Mouse (Mus musculus): ENCODE results near the gene Tnrc6b. TPM values are rescaled to one million over a fixed set of nuclear protein-coding genes. Genes with fewer than 3 reads are reported as not detected.

The Tnrc6b gene
- polyA plus RNA-seq, 1 experiment, result 9.4 TPM

- H3K36me3 ChIP-seq (ENCODE audit: control insufficient read depth, insufficient read depth), result peaks cover 44% of the 10 kb centered on the region
- H3K4me3 ChIP-seq (ENCODE audit: insufficient read depth, poor library complexity, severe bottlenecking), result no peak overlapping the region
- no peak overlapping the region for H3ac ChIP-seq (ENCODE audit: control insufficient read depth, insufficient read length, low read depth)
- no peak for TF ChIP-seq FOSL1 (IDR thresholded peaks at IDR 0.05; ENCODE audit: insufficient read depth, low read length, poor library complexity, severe bottlenecking)
- no peak for TF ChIP-seq CTCF (IDR thresholded peaks at IDR 0.05; ENCODE audit: control insufficient read depth, insufficient read depth, insufficient read length)
- no peak for TF ChIP-seq USF1 (IDR thresholded peaks at IDR 0.05; ENCODE audit: low read depth)
- no peak for TF ChIP-seq MYOD1 (IDR thresholded peaks at IDR 0.05; ENCODE audit: control insufficient read depth, insufficient read length, low read depth)
- TF ChIP-seq MYOG (IDR thresholded peaks at IDR 0.05; ENCODE audit: control insufficient read depth, extremely low read depth, insufficient read length), result no peak
- TF ChIP-seq MAX (IDR thresholded peaks at IDR 0.05), result no peak
- TF ChIP-seq CEBPB (IDR thresholded peaks at IDR 0.05; ENCODE audit: low read depth), result no peak
- H3K79me2 ChIP-seq (ENCODE audit: control insufficient read depth, insufficient read depth), result no peaks in the 10 kb centered on the region
- no peaks in the 10 kb centered on the region for H3K27me3 ChIP-seq (ENCODE audit: control insufficient read depth, insufficient read depth, insufficient read length)
- H3K79me3 ChIP-seq (ENCODE audit: low read depth), result no peaks in the 10 kb centered on the region
These were observed 201.1 kb downstream of the Tnrc6b start for GRCm38 (mm10) chr15:80912175-80912574.

- TF ChIP-seq MAX (IDR thresholded peaks at IDR 0.05) (no peak), MYOG (IDR thresholded peaks at IDR 0.05; ENCODE audit: control insufficient read depth, extremely low read depth, insufficient read length) (no peak), FOSL1 (IDR thresholded peaks at IDR 0.05; ENCODE audit: insufficient read depth, low read length, poor library complexity, severe bottlenecking) (no peak), CEBPB (IDR thresholded peaks at IDR 0.05; ENCODE audit: low read depth) (no peak), MYOD1 (IDR thresholded peaks at IDR 0.05; ENCODE audit: control insufficient read depth, insufficient read length, low read depth) (no peak), CTCF (IDR thresholded peaks at IDR 0.05; ENCODE audit: control insufficient read depth, insufficient read depth, insufficient read length) (no peak), USF1 (IDR thresholded peaks at IDR 0.05; ENCODE audit: low read depth) (no peak)
- Histone ChIP-seq H3K27me3 (ENCODE audit: control insufficient read depth, insufficient read depth, insufficient read length) (no peaks in the 10 kb centered on the region), H3ac (ENCODE audit: control insufficient read depth, insufficient read length, low read depth) (no peak overlapping the region), H3K4me3 (ENCODE audit: insufficient read depth, poor library complexity, severe bottlenecking) (no peak overlapping the region), H3K79me2 (ENCODE audit: control insufficient read depth, insufficient read depth) (no peaks in the 10 kb centered on the region), H3K36me3 (ENCODE audit: control insufficient read depth, insufficient read depth) (peaks cover 48% of the 10 kb centered on the region), H3K79me3 (ENCODE audit: low read depth) (no peaks in the 10 kb centered on the region)
These were observed 202.7 kb downstream of the Tnrc6b start for GRCm38 (mm10) chr15:80913803-80914202.

- Histone ChIP-seq H3ac (ENCODE audit: control insufficient read depth, insufficient read length, low read depth) (no peak overlapping the region), H3K79me3 (ENCODE audit: low read depth) (no peaks in the 10 kb centered on the region), H3K4me3 (ENCODE audit: insufficient read depth, poor library complexity, severe bottlenecking) (no peak overlapping the region), H3K27me3 (ENCODE audit: control insufficient read depth, insufficient read depth, insufficient read length) (no peaks in the 10 kb centered on the region), H3K36me3 (ENCODE audit: control insufficient read depth, insufficient read depth) (peaks cover 65% of the 10 kb centered on the region), H3K79me2 (ENCODE audit: control insufficient read depth, insufficient read depth) (no peaks in the 10 kb centered on the region)
- TF ChIP-seq MYOG (IDR thresholded peaks at IDR 0.05; ENCODE audit: control insufficient read depth, extremely low read depth, insufficient read length) (no peak), MYOD1 (IDR thresholded peaks at IDR 0.05; ENCODE audit: control insufficient read depth, insufficient read length, low read depth) (no peak), CEBPB (IDR thresholded peaks at IDR 0.05; ENCODE audit: low read depth) (no peak), USF1 (IDR thresholded peaks at IDR 0.05; ENCODE audit: low read depth) (no peak), CTCF (IDR thresholded peaks at IDR 0.05; ENCODE audit: control insufficient read depth, insufficient read depth, insufficient read length) (no peak), MAX (IDR thresholded peaks at IDR 0.05) (no peak), FOSL1 (IDR thresholded peaks at IDR 0.05; ENCODE audit: insufficient read depth, low read length, poor library complexity, severe bottlenecking) (no peak)
These were observed 204.7 kb downstream of the Tnrc6b start for GRCm38 (mm10) chr15:80915850-80916249.

GRCm38 (mm10) chr15:80916621-80917020 lies 205.5 kb downstream of the Tnrc6b start:
- H3K4me3 ChIP-seq (ENCODE audit: insufficient read depth, poor library complexity, severe bottlenecking), result no peak overlapping the region
- no peak for TF ChIP-seq MYOG (IDR thresholded peaks at IDR 0.05; ENCODE audit: control insufficient read depth, extremely low read depth, insufficient read length)
- TF ChIP-seq CEBPB (IDR thresholded peaks at IDR 0.05; ENCODE audit: low read depth), result no peak
- TF ChIP-seq USF1 (IDR thresholded peaks at IDR 0.05; ENCODE audit: low read depth), result no peak
- TF ChIP-seq CTCF (IDR thresholded peaks at IDR 0.05; ENCODE audit: control insufficient read depth, insufficient read depth, insufficient read length), result no peak
- no peak for TF ChIP-seq MAX (IDR thresholded peaks at IDR 0.05)
- TF ChIP-seq FOSL1 (IDR thresholded peaks at IDR 0.05; ENCODE audit: insufficient read depth, low read length, poor library complexity, severe bottlenecking), result no peak
- H3K79me2 ChIP-seq (ENCODE audit: control insufficient read depth, insufficient read depth), result no peaks in the 10 kb centered on the region
- no peaks in the 10 kb centered on the region for H3K79me3 ChIP-seq (ENCODE audit: low read depth)
- peaks cover 58% of the 10 kb centered on the region for H3K36me3 ChIP-seq (ENCODE audit: control insufficient read depth, insufficient read depth)
- H3K27me3 ChIP-seq (ENCODE audit: control insufficient read depth, insufficient read depth, insufficient read length), result no peaks in the 10 kb centered on the region
- no peak overlapping the region for H3ac ChIP-seq (ENCODE audit: control insufficient read depth, insufficient read length, low read depth)

- Histone ChIP-seq H3ac (ENCODE audit: control insufficient read depth, insufficient read length, low read depth) (no peak overlapping the region), H3K79me3 (ENCODE audit: low read depth) (no peaks in the 10 kb centered on the region), H3K4me3 (ENCODE audit: insufficient read depth, poor library complexity, severe bottlenecking) (no peak overlapping the region), H3K36me3 (ENCODE audit: control insufficient read depth, insufficient read depth) (peaks cover 72% of the 10 kb centered on the region), H3K79me2 (ENCODE audit: control insufficient read depth, insufficient read depth) (no peaks in the 10 kb centered on the region), H3K27me3 (ENCODE audit: control insufficient read depth, insufficient read depth, insufficient read length) (no peaks in the 10 kb centered on the region)
- TF ChIP-seq MYOD1 (IDR thresholded peaks at IDR 0.05; ENCODE audit: control insufficient read depth, insufficient read length, low read depth) (no peak), FOSL1 (IDR thresholded peaks at IDR 0.05; ENCODE audit: insufficient read depth, low read length, poor library complexity, severe bottlenecking) (no peak), MYOG (IDR thresholded peaks at IDR 0.05; ENCODE audit: control insufficient read depth, extremely low read depth, insufficient read length) (no peak)
These were observed 209.2 kb downstream of the Tnrc6b start for GRCm38 (mm10) chr15:80920346-80920745.

- Histone ChIP-seq H3K4me3 (ENCODE audit: insufficient read depth, poor library complexity, severe bottlenecking) (no peak overlapping the region), H3K79me2 (ENCODE audit: control insufficient read depth, insufficient read depth) (no peaks in the 10 kb centered on the region), H3K36me3 (ENCODE audit: control insufficient read depth, insufficient read depth) (peaks cover 78% of the 10 kb centered on the region), H3K79me3 (ENCODE audit: low read depth) (no peaks in the 10 kb centered on the region), H3ac (ENCODE audit: control insufficient read depth, insufficient read length, low read depth) (no peak overlapping the region), H3K27me3 (ENCODE audit: control insufficient read depth, insufficient read depth, insufficient read length) (no peaks in the 10 kb centered on the region)
- no peak for TF ChIP-seq FOSL1 (IDR thresholded peaks at IDR 0.05; ENCODE audit: insufficient read depth, low read length, poor library complexity, severe bottlenecking)
- TF ChIP-seq MYOD1 (IDR thresholded peaks at IDR 0.05; ENCODE audit: control insufficient read depth, insufficient read length, low read depth), result no peak
- no peak for TF ChIP-seq USF1 (IDR thresholded peaks at IDR 0.05; ENCODE audit: low read depth)
- TF ChIP-seq CEBPB (IDR thresholded peaks at IDR 0.05; ENCODE audit: low read depth), result no peak
- TF ChIP-seq MAX (IDR thresholded peaks at IDR 0.05), result no peak
- no peak for TF ChIP-seq CTCF (IDR thresholded peaks at IDR 0.05; ENCODE audit: control insufficient read depth, insufficient read depth, insufficient read length)
- TF ChIP-seq MYOG (IDR thresholded peaks at IDR 0.05; ENCODE audit: control insufficient read depth, extremely low read depth, insufficient read length), result no peak
These were observed 210.7 kb downstream of the Tnrc6b start for GRCm38 (mm10) chr15:80921781-80922180.
